ENCODE assay signal across 30 mouse cellular contexts in the genomic region with DNA sequence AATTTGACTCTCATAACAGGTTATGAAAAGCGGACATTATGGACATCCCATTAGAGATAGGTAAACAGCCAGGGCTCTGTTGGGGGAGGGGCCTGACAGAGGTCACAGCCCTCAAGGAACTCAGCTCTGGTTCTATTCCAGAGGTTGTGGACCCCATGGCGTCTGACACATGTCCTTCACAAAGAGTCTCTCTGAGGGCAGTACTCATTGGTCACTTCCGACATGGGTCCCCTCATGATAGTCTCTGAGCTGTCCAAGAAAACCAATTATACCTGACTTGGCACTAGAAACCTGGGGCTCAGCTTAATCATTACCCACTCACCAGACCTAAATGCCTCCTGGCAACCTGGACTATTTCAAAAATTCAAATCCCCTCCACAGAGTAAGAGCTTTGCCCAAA. TPM values are rescaled to one million over a fixed set of nuclear protein-coding genes. Genes with fewer than 3 reads are reported as not detected.
DNase-seq lines count a peak whose midpoint lies in the region; ATAC-seq and TF ChIP-seq lines count a peak whose summit lies in the region.
"Had no signal": no experiment of that assay in that cellular context is flagged by ENCODE, and none has a peak within 500 bp of the region (broad histone marks: within the 10 kb centered on the region; RNA-seq: fewer than 3 reads in every experiment).

No protein-coding gene starts in this region.

- H3K36me3 ChIP-seq in midbrain, embryonic 14.5 days (ENCODE audit: control insufficient read depth, insufficient read depth, low read length), result no peaks in the 10 kb centered on the region
- H3K36me3 ChIP-seq in midbrain, postnatal 0 days (ENCODE audit: insufficient read depth, low read length), result no peaks in the 10 kb centered on the region
- H3K36me3 ChIP-seq in kidney, embryonic 14.5 days (ENCODE audit: control insufficient read depth, insufficient read depth, low read length), result no peaks in the 10 kb centered on the region
- no peaks in the 10 kb centered on the region for H3K36me3 ChIP-seq in intestine, postnatal 0 days (ENCODE audit: control insufficient read depth, insufficient read depth)
- H3K36me3 ChIP-seq in stomach, postnatal 0 days (ENCODE audit: control insufficient read depth, insufficient read depth, low read length), result no peaks in the 10 kb centered on the region
- H3K36me3 ChIP-seq: embryonic facial prominence, embryonic 12.5 days; forebrain, embryonic 10.5 days; heart, embryonic 13.5 days; hindbrain, embryonic 10.5 days; hindbrain, embryonic 15.5 days; limb, embryonic 10.5 days; limb, embryonic 15.5 days; neural tube, embryonic 13.5 days had no signal

- no peak for TF ChIP-seq CTCF in midbrain, postnatal 0 days (IDR thresholded peaks at IDR 0.05)
- no peak for TF ChIP-seq CTCF in intestine, postnatal 0 days (IDR thresholded peaks at IDR 0.05; ENCODE audit: low read depth)
- TF ChIP-seq CTCF in stomach, postnatal 0 days (IDR thresholded peaks at IDR 0.05; ENCODE audit: low read depth), result no peak

- H3K27ac ChIP-seq in midbrain, embryonic 14.5 days (replicated peaks; ENCODE audit: low read depth, low read length), result no peak overlapping the region
- no peak overlapping the region for H3K27ac ChIP-seq in midbrain, postnatal 0 days (ENCODE audit: low read depth, low read length)
- H3K27ac ChIP-seq in kidney, embryonic 14.5 days (ENCODE audit: low read depth, low read length), result no peak overlapping the region
- no peak overlapping the region for H3K27ac ChIP-seq in intestine, postnatal 0 days (ENCODE audit: low read depth, low read length)
- no peak overlapping the region for H3K27ac ChIP-seq in stomach, postnatal 0 days (replicated peaks)
- H3K27ac ChIP-seq: embryonic facial prominence, embryonic 12.5 days; forebrain, embryonic 10.5 days; heart, embryonic 13.5 days; hindbrain, embryonic 10.5 days; hindbrain, embryonic 15.5 days; limb, embryonic 10.5 days; limb, embryonic 15.5 days; neural tube, embryonic 13.5 days had no signal

- H3K9me3 ChIP-seq in midbrain, embryonic 14.5 days (ENCODE audit: control insufficient read depth, low read length), result no peaks in the 10 kb centered on the region
- no peaks in the 10 kb centered on the region for H3K9me3 ChIP-seq in midbrain, postnatal 0 days (ENCODE audit: low read length)
- no peaks in the 10 kb centered on the region for H3K9me3 ChIP-seq in kidney, embryonic 14.5 days (ENCODE audit: control insufficient read depth, low read length)
- no peaks in the 10 kb centered on the region for H3K9me3 ChIP-seq in intestine, postnatal 0 days (ENCODE audit: control insufficient read depth)
- H3K9me3 ChIP-seq in stomach, postnatal 0 days (ENCODE audit: control insufficient read depth, low read length), result no peaks in the 10 kb centered on the region
- H3K9me3 ChIP-seq: embryonic facial prominence, embryonic 12.5 days; forebrain, embryonic 10.5 days; heart, embryonic 13.5 days; hindbrain, embryonic 10.5 days; hindbrain, embryonic 15.5 days; limb, embryonic 10.5 days; limb, embryonic 15.5 days; neural tube, embryonic 13.5 days had no signal

- no peaks in the 10 kb centered on the region for H3K4me1 ChIP-seq in midbrain, embryonic 14.5 days (ENCODE audit: control insufficient read depth, insufficient read depth, low read length)
- H3K4me1 ChIP-seq in midbrain, postnatal 0 days (ENCODE audit: insufficient read depth, low read length), result peaks cover 5% of the 10 kb centered on the region; the same call in 1 of the 2 replicates
- no peaks in the 10 kb centered on the region for H3K4me1 ChIP-seq in kidney, embryonic 14.5 days (ENCODE audit: control insufficient read depth, insufficient read depth, low read length)
- H3K4me1 ChIP-seq in intestine, postnatal 0 days (replicated peaks; ENCODE audit: control insufficient read depth, insufficient read depth, low read length), result no peaks in the 10 kb centered on the region
- H3K4me1 ChIP-seq in stomach, postnatal 0 days (replicated peaks; ENCODE audit: control insufficient read depth, insufficient read depth), result no peaks in the 10 kb centered on the region
- H3K4me1 ChIP-seq: embryonic facial prominence, embryonic 12.5 days; forebrain, embryonic 10.5 days; heart, embryonic 13.5 days; hindbrain, embryonic 10.5 days; hindbrain, embryonic 15.5 days; limb, embryonic 10.5 days; limb, embryonic 15.5 days; neural tube, embryonic 13.5 days had no signal

- H3K9ac ChIP-seq in midbrain, embryonic 14.5 days (replicated peaks; ENCODE audit: low read length), result no peak overlapping the region
- no peak overlapping the region for H3K9ac ChIP-seq in midbrain, postnatal 0 days (replicated peaks; ENCODE audit: low read length, poor library complexity, severe bottlenecking)
- H3K9ac ChIP-seq in kidney, embryonic 14.5 days (ENCODE audit: low read depth, low read length), result no peak overlapping the region
- no peak overlapping the region for H3K9ac ChIP-seq in intestine, postnatal 0 days (ENCODE audit: low read depth, low read length)
- no peak overlapping the region for H3K9ac ChIP-seq in stomach, postnatal 0 days (ENCODE audit: low read length)
- H3K9ac ChIP-seq: embryonic facial prominence, embryonic 12.5 days; forebrain, postnatal 0 days; heart, embryonic 13.5 days; hindbrain, embryonic 15.5 days; limb, embryonic 15.5 days; neural tube, embryonic 13.5 days had no signal

- WGBS in midbrain, embryonic 14.5 days, result 84% methylated on average over 3 of the region's 3 CpGs
- 80% methylated on average over 3 of the region's 3 CpGs for WGBS in midbrain, postnatal 0 days
- WGBS in kidney, embryonic 14.5 days, result 69% methylated on average over 3 of the region's 3 CpGs
- 63% methylated on average over 3 of the region's 3 CpGs for WGBS in intestine, postnatal 0 days
- WGBS in stomach, postnatal 0 days, result 50% methylated on average over 3 of the region's 3 CpGs

- no peak overlapping the region for H3K4me3 ChIP-seq in midbrain, embryonic 14.5 days (replicated peaks; ENCODE audit: low read depth, low read length)
- no peak overlapping the region for H3K4me3 ChIP-seq in midbrain, postnatal 0 days (ENCODE audit: low read depth, low read length)
- no peak overlapping the region for H3K4me3 ChIP-seq in kidney, embryonic 14.5 days (ENCODE audit: low read length)
- no peak overlapping the region for H3K4me3 ChIP-seq in intestine, postnatal 0 days (ENCODE audit: low read depth, low read length)
- H3K4me3 ChIP-seq in stomach, postnatal 0 days (ENCODE audit: low read depth, low read length), result no peak overlapping the region
- H3K4me3 ChIP-seq: embryonic facial prominence, embryonic 12.5 days; forebrain, embryonic 10.5 days; heart, embryonic 13.5 days; hindbrain, embryonic 10.5 days; hindbrain, embryonic 15.5 days; limb, embryonic 10.5 days; limb, embryonic 15.5 days; neural tube, embryonic 13.5 days had no signal

- ATAC-seq in midbrain, embryonic 14.5 days (ENCODE audit: low FRiP score, low TSS enrichment), result peak; percentile 27; the same call in 1 of the 2 replicates
- no peak for ATAC-seq in midbrain, postnatal 0 days (ENCODE audit: low FRiP score)
- peak; percentile 56; the same call in 1 of the 2 replicates for ATAC-seq in kidney, embryonic 14.5 days (ENCODE audit: low FRiP score, low TSS enrichment)
- ATAC-seq in intestine, postnatal 0 days, result no peak
- no peak for ATAC-seq in stomach, postnatal 0 days (ENCODE audit: low FRiP score, low TSS enrichment)
- ATAC-seq: CD4-positive, CD25-positive, alpha-beta regulatory T cell, adult 4 months; forebrain, postnatal 0 days; inflammation-experienced regulatory T-cells, adult 6 months had no signal

- no peak for TF ChIP-seq EP300 in stomach, postnatal 0 days (optimal IDR thresholded peaks at IDR 0.05)

- H3K4me2 ChIP-seq in midbrain, embryonic 14.5 days (ENCODE audit: low read length), result no peak overlapping the region
- H3K4me2 ChIP-seq in midbrain, postnatal 0 days (ENCODE audit: low read depth, low read length, poor library complexity, severe bottlenecking), result no peak overlapping the region
- no peak overlapping the region for H3K4me2 ChIP-seq in kidney, embryonic 14.5 days (replicated peaks; ENCODE audit: low read depth, low read length)
- H3K4me2 ChIP-seq in intestine, postnatal 0 days (replicated peaks; ENCODE audit: low read depth), result no peak overlapping the region
- H3K4me2 ChIP-seq in stomach, postnatal 0 days (replicated peaks; ENCODE audit: low read depth), result no peak overlapping the region
- H3K4me2 ChIP-seq: embryonic facial prominence, embryonic 12.5 days; heart, embryonic 13.5 days; hindbrain, embryonic 15.5 days; limb, embryonic 15.5 days; midbrain, embryonic 11.5 days; neural tube, embryonic 13.5 days had no signal

- DNase-seq in midbrain, embryonic 14.5 days, result no peak
- no peak for DNase-seq in midbrain, postnatal 0 days (ENCODE audit: low spot score)
- DNase-seq in kidney, postnatal 14 days, result peak; percentile 70
- no peak for DNase-seq in adrenal gland, postnatal 25 days
- no peak for DNase-seq in stomach, postnatal 0 days (ENCODE audit: low spot score)
- DNase-seq: adrenal gland, adult 8-10 months; cerebellum, adult 8-10 months; cerebellum, postnatal 36 days; forebrain, postnatal 0 days; heart, postnatal 14 days; layer of hippocampus, adult 9-11 months; lung, postnatal 36 days; retina, postnatal 1 day; right cerebral cortex, postnatal 14 days; thymus, postnatal 14 days had no signal

- no peaks in the 10 kb centered on the region for H3K27me3 ChIP-seq in midbrain, embryonic 14.5 days (ENCODE audit: control insufficient read depth, insufficient read depth, low read length)
- no peaks in the 10 kb centered on the region for H3K27me3 ChIP-seq in midbrain, postnatal 0 days (ENCODE audit: insufficient read depth, low read length)
- H3K27me3 ChIP-seq in kidney, embryonic 14.5 days (ENCODE audit: control insufficient read depth, insufficient read depth, low read length), result no peaks in the 10 kb centered on the region
- H3K27me3 ChIP-seq in intestine, postnatal 0 days (replicated peaks; ENCODE audit: control insufficient read depth, insufficient read depth, low read length), result no peaks in the 10 kb centered on the region
- no peaks in the 10 kb centered on the region for H3K27me3 ChIP-seq in stomach, postnatal 0 days (ENCODE audit: control insufficient read depth, insufficient read depth, low read length)
- H3K27me3 ChIP-seq: embryonic facial prominence, embryonic 12.5 days; heart, embryonic 13.5 days; hindbrain, embryonic 15.5 days; limb, embryonic 15.5 days; neural tube, embryonic 13.5 days had no signal

RNA-seq across cellular contexts. Expression of gene Casr, which starts 18.9 kb away (rescaled TPM):
- polyA plus RNA-seq in midbrain, embryonic 14.5 days (2014; fragmentation: Nextera tagmentation; extraction: Ambion mirVana), result 0.05 and 0.23 TPM in 2 replicates
- 1.3 and 1.5 TPM in 2 replicates for total RNA-seq in midbrain, postnatal 0 days (2014; rRNA removed)
- polyA plus RNA-seq in midbrain, postnatal 0 days (2015; fragmentation: Nextera tagmentation; extraction: Ambion mirVana), result 0.33 and 0.52 TPM in 2 replicates
- polyA plus RNA-seq in kidney, embryonic 14.5 days (2014; fragmentation: Nextera tagmentation; extraction: Ambion mirVana), result 0.34 and 0.39 TPM in 2 replicates
- total RNA-seq in adrenal gland, postnatal 25 days (2021), result not detected in 2 replicates
- 0.04 TPM in 1 of 2 replicates, not detected in the other for polyA plus RNA-seq in intestine, postnatal 0 days (2015; fragmentation: Nextera tagmentation; extraction: Ambion mirVana)
- polyA plus RNA-seq in stomach, postnatal 0 days (2015; fragmentation: Nextera tagmentation; extraction: Ambion mirVana), result 0.10 TPM in 2 replicates
- total RNA-seq: adrenal gland, adult 8-10 months; heart, postnatal 14 days; megakaryocyte, adult 5-6 weeks had no signal
- polyA plus RNA-seq: CD4-positive, CD25-positive, alpha-beta regulatory T cell, adult 4 months; inflammation-experienced regulatory T-cells, adult 6 months; liver, embryonic 16.5 days; neural tube, embryonic 13.5 days had no signal

Comparison
In these comparisons a context has a peak if more than half of its experiments do, and no peak if none do; other contexts are left out.
1. ATAC-seq: peak in midbrain, embryonic 14.5 days (single experiment) and kidney, embryonic 14.5 days (single experiment); none in midbrain, postnatal 0 days (single experiment), intestine, postnatal 0 days (single experiment) and stomach, postnatal 0 days (single experiment).